Mouse (Mus musculus): ENCODE measurements at regions not wholly inside any gene's neighbourhood (a gene's known extent, or its start where the extent isn't known, plus 50 kb on each side); places are given as distances from the start of the nearest gene placed in this dataset.

DNA sequence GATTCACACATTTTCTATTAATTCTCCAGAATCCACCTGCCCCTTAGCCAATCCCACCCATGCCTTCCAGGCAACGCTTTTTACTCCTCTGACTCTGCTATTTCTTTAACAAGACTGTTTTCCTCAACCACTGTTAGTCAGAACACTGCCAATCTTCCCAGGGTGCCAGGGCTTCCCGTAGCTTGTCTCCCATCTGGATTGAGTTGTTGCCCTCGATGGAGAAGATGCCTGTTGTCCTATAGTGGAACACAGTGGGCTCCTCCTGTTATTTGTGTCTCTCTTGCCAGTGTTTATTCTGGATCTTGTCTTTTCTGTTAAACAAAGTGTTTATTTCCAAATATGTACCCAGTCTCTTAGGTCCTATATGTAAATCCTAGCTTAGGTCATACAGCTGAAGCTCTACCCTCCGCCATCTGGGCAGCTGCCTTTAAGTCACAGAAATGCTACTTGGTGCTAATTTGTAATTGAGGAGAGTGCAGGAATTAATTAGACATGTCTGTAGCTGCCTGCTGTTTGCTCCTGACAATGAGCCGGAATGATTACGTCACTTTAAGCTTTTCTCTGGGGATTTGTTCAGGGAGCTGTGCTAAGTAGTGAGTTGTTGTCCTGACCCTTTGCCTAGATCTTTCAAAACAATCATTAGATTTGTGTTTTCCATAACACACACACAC is 115.3 kb upstream of the Xpo1 start:
- H3K9me3 ChIP-seq, result no peaks in the 10 kb centered on the region
- 22% methylated on average over 6 of the region's 6 CpGs for WGBS
- ATAC-seq (ENCODE audit: low FRiP score), result peak; percentile 89
- peaks cover 17% of the 10 kb centered on the region for H3K4me1 ChIP-seq
- peak overlapping the region; percentile 8; the same call in 1 of the 2 replicates for H3K4me2 ChIP-seq
- no peak overlapping the region for H3K4me3 ChIP-seq (replicated peaks)
- H3K27me3 ChIP-seq, result peaks cover 17% of the 10 kb centered on the region
- no peak overlapping the region for H3K9ac ChIP-seq
- H3K36me3 ChIP-seq (replicated peaks), result no peaks in the 10 kb centered on the region
- peak overlapping the region; percentile 59 for H3K27ac ChIP-seq

DNA sequence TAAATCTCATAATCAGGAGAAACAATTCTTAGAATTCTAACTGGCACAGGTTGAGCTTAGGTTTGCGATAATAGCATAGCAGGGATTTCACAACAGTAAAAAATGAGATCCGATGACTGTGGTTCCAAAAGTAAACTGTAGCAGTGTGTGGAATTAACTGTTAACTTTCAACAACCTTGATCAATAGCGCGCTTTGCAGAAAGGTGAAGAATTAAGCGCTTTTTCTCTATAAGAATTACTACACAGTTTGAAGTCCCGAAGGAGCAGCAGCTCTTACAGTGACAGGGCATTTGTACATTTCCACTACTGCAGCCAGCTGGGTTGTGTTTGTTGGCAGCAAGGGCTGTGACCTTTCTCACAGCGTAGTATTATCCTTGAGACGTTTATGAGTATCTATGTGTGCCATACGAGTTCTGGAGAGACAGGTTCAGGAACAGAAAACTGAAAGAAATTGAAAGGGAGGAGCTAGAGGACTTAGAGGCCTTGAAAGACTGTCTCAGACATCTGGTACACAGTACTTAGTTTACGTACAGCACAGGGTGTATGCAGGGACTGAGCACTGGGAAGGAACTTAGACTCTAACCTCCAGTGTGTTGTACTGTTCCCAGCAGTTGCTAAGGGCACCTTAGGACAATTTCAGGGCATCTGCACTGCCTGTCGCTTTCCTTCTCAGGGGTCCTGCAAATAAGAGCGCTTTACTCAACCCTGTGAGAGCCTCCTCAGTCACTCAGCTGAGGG is 114.6 kb upstream of the Xpo1 start:
- H3K27ac ChIP-seq, result peak overlapping the region; percentile 54
- peak overlapping the region; percentile 8; the same call in 1 of the 2 replicates for H3K4me2 ChIP-seq
- H3K9ac ChIP-seq, result no peak overlapping the region
- no peak overlapping the region for H3K4me3 ChIP-seq (replicated peaks)
- H3K27me3 ChIP-seq, result peaks cover 17% of the 10 kb centered on the region
- peaks cover 17% of the 10 kb centered on the region for H3K4me1 ChIP-seq
- no peaks in the 10 kb centered on the region for H3K9me3 ChIP-seq
- ATAC-seq (ENCODE audit: low FRiP score), result peak; percentile 49; the same call in 1 of the 2 replicates
- 37% methylated on average over 12 of the region's 12 CpGs for WGBS
- no peaks in the 10 kb centered on the region for H3K36me3 ChIP-seq (replicated peaks)

DNA sequence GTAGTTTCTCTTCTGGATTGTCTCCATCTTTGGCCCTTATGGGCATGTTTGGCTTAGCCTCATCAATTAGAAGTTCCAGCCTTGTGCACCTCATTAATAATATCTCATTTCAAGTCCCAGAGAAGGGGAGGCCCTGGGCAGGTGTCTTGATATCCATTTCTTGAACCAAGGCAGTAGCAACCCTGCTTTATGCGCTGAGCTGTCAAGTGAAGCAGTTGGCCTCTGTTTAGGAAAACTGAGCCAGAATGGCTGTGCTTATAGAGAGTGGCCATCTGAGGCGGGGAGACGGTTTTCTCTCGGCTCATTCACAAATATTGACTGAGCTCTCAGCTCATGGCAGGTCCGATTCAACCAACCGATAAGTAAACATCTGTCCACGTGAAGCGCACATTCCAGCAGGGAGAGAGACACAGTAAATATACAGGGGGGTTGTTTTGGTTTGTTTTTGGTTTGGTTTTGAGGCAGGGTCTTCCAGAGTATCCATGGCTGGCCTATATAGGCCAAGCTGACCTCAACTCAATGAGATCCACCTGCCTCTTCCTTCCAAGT is 107.7 kb upstream of the Xpo1 start:
- H3K9me3 ChIP-seq, result no peaks in the 10 kb centered on the region
- no peaks in the 10 kb centered on the region; the same call in 1 of the 2 replicates for H3K4me1 ChIP-seq
- H3K4me3 ChIP-seq (replicated peaks), result no peak overlapping the region
- ATAC-seq (ENCODE audit: low FRiP score), result no peak
- no peak overlapping the region for H3K9ac ChIP-seq
- no peaks in the 10 kb centered on the region for H3K36me3 ChIP-seq (replicated peaks)
- no peak overlapping the region for H3K4me2 ChIP-seq
- H3K27ac ChIP-seq, result no peak overlapping the region
- WGBS, result 78% methylated on average over 8 of the region's 8 CpGs
- H3K27me3 ChIP-seq, result peaks cover 7% of the 10 kb centered on the region; the same call in 1 of the 2 replicates

DNA sequence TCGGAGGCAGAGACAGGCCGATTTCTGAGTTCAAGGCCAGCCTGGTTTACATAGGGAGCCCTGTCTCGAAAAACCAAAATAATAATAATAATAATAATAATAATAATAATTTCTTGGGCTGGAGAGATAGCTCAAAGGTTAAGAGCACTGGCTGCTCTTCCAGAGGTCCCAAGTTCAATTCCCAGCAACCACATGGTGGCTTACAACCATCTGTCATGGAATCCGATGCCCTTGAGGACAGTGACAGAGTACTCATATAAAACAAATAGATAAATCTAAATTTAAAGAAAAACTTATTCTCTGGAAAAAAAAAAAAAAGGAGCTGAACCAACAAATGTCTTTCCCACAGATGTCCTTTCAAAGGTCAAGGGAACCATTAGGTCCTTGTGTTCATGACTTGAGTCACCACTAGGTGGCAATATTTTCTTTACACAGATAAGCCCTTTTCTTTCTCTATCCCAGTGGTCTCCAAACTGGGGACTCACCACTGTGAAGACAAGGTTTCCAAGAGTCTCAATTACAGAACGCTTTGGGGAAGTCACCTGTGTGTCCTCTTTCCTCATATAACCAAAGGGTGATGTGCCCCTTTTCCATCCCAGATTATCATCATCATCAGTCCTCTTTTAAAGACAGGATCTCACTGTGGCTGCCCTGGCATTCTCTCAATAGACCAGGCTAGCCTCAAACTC is 106.1 kb upstream of the Xpo1 start:
- peak; percentile 61; the same call in 1 of the 2 replicates for ATAC-seq (ENCODE audit: low FRiP score)
- no peak overlapping the region for H3K27ac ChIP-seq
- H3K9ac ChIP-seq, result no peak overlapping the region
- no peaks in the 10 kb centered on the region for H3K27me3 ChIP-seq
- H3K36me3 ChIP-seq (replicated peaks), result no peaks in the 10 kb centered on the region
- WGBS, result 66% methylated on average over 5 of the region's 5 CpGs
- H3K9me3 ChIP-seq, result no peaks in the 10 kb centered on the region
- no peaks in the 10 kb centered on the region; the same call in 1 of the 2 replicates for H3K4me1 ChIP-seq
- no peak overlapping the region for H3K4me3 ChIP-seq (replicated peaks)
- H3K4me2 ChIP-seq, result no peak overlapping the region

DNA sequence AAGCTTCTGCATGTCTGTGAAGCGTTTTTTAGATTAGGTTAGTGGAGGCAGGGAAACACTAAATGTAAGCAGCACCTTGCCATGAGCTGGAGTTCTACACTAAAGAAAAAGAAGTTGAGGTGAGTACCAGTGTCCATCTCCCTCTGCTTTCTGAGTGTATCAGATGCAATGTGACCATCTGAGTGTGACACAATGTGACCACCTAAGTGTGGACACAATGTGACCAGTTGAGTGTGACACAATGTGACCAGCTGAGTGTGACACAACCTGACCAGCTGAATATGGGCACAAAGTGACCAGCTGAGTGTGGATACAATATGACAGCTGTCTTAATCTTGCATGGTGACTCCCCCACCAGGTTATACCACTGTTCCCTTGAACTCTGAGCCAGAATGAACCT is 101.0 kb upstream of the Xpo1 start:
- Histone ChIP-seq H3K36me3 (replicated peaks) (no peaks in the 10 kb centered on the region), H3K27me3 (no peaks in the 10 kb centered on the region), H3K4me2 (no peak overlapping the region), H3K9me3 (no peaks in the 10 kb centered on the region), H3K27ac (no peak overlapping the region), H3K4me3 (replicated peaks) (no peak overlapping the region), H3K4me1 (no peaks in the 10 kb centered on the region), H3K9ac (no peak overlapping the region)
- ATAC-seq (ENCODE audit: low FRiP score), result no peak
- WGBS, result 64% methylated on average over 1 of the region's 1 CpGs

DNA sequence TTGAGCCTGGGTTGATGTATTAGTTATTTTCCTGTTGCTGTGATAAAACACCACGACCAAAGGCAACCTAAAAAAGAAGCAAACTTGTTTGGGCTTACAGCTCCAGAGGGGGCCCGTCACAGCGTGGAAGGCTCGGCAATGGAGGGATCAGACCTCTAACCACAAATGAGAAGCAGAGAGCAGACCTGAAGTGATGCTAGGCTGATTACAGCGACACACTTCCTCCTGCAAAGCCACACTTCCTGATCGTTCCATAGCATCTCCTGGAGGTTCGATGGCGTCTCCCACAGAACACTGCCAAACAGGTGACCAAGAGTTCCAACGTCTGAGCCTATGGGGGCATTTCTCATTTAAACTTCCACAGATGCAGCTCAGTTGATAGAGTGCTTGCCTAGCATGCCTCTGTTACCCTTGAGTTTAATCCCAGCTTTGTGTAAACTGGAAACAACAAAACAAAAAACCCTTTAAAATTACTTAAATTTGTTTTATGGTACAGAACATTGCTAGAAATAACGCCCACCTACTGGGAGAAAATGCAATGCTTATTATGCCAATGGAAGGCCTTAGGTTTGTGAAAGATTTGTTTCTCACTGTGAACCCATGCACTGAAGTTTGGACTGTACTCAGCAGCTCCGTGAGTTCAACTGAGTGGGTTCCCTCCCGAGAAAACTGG is 87.2 kb upstream of the Xpo1 start:
- Histone ChIP-seq H3K4me2 (no peak overlapping the region), H3K4me3 (replicated peaks) (no peak overlapping the region), H3K4me1 (peaks cover 2% of the 10 kb centered on the region; the same call in 1 of the 2 replicates), H3K27ac (no peak overlapping the region), H3K36me3 (replicated peaks) (no peaks in the 10 kb centered on the region), H3K9ac (no peak overlapping the region), H3K9me3 (no peaks in the 10 kb centered on the region), H3K27me3 (no peaks in the 10 kb centered on the region)
- no peak for ATAC-seq (ENCODE audit: low FRiP score)
- 84% methylated on average over 12 of the region's 12 CpGs for WGBS

DNA sequence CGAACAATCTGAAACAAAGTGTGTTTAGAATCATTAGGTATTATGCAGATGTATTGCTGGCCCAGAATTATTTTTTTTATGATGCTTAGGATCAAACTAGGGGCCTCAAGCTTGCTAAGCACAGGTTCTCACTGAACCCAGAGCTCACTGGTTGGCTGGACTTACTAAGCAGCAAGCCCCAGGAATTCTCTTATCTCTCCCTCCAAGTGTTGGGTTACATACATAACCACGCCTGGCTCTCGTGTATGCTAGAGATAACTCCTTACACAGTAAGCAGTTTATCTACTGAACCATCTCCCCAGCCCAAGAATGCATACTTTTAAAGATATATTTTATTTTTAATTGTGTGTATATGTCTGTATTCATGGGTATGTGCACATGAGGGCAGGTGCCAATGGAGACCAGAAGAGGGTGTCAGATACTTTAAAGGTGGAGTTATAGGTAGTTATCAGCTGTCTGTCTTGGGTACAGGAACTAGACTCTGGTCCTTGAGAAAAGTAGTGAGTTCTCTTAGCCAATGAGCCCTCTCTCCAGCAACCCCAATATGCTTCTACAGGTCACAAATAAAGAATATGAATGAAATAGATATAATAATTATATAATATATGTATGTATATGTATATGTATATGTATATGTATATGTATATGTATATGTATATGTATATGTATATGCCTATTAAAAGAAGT is 86.0 kb upstream of the Xpo1 start:
- H3K4me1 ChIP-seq, result no peaks in the 10 kb centered on the region
- no peak overlapping the region for H3K27ac ChIP-seq
- no peak overlapping the region for H3K9ac ChIP-seq
- H3K4me3 ChIP-seq (replicated peaks), result no peak overlapping the region
- H3K4me2 ChIP-seq, result no peak overlapping the region
- no peaks in the 10 kb centered on the region for H3K36me3 ChIP-seq (replicated peaks)
- H3K9me3 ChIP-seq, result no peaks in the 10 kb centered on the region
- 85% methylated on average over 3 of the region's 3 CpGs for WGBS
- no peak for ATAC-seq (ENCODE audit: low FRiP score)
- no peaks in the 10 kb centered on the region for H3K27me3 ChIP-seq

DNA sequence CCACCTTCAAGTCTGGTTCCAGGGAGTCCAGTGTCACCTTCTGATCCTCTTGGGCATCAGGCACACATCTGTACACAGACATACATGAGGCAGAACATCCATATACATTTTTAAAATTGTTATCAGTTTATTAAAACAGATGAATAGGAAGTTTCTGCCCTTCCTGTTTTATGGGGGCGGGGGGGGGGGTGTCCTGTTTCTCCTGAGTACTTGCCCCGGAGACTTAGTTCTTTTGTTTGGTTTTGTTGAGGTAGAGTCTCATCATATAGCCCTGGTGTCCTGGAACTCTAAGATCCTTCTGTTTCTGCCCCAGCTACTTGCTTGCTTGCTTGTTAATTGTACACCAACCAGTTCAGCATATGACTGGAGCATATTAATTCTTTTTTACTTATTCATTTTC is 85.0 kb upstream of the Xpo1 start:
- H3K27me3 ChIP-seq, result no peaks in the 10 kb centered on the region
- no peak overlapping the region for H3K9ac ChIP-seq
- H3K4me2 ChIP-seq, result no peak overlapping the region
- no peaks in the 10 kb centered on the region for H3K9me3 ChIP-seq
- H3K27ac ChIP-seq, result no peak overlapping the region
- H3K36me3 ChIP-seq (replicated peaks), result no peaks in the 10 kb centered on the region
- H3K4me1 ChIP-seq, result no peaks in the 10 kb centered on the region
- 56% methylated on average over 2 of the region's 2 CpGs for WGBS
- H3K4me3 ChIP-seq (replicated peaks), result no peak overlapping the region
- ATAC-seq (ENCODE audit: low FRiP score), result no peak

DNA sequence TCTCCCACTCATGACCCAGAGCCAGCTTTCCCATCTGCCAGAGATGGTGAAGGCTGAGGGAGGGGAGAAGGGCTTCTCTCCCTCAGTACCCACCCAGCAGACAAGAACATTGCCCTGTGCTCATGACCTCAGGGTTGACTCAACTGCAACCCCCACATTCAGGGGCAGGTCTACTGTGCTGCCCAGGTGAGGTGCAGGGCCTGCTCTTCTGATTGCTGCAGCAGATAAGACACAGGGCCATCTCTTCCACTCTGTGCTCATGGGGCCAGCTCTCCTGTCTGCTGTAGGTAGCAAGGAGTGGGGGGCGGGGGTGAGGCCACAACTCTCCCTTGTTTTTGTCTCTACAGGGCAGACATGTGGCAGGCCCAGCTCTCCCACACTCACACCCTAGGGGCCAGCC is 84.1 kb upstream of the Xpo1 start:
- no peak overlapping the region for H3K9ac ChIP-seq
- H3K4me3 ChIP-seq (replicated peaks), result no peak overlapping the region
- H3K27me3 ChIP-seq, result no peaks in the 10 kb centered on the region
- ATAC-seq (ENCODE audit: low FRiP score), result no peak
- 83% methylated on average over 1 of the region's 1 CpGs for WGBS
- H3K4me1 ChIP-seq, result no peaks in the 10 kb centered on the region
- no peaks in the 10 kb centered on the region for H3K36me3 ChIP-seq (replicated peaks)
- H3K4me2 ChIP-seq, result no peak overlapping the region
- no peak overlapping the region for H3K27ac ChIP-seq
- H3K9me3 ChIP-seq, result no peaks in the 10 kb centered on the region

DNA sequence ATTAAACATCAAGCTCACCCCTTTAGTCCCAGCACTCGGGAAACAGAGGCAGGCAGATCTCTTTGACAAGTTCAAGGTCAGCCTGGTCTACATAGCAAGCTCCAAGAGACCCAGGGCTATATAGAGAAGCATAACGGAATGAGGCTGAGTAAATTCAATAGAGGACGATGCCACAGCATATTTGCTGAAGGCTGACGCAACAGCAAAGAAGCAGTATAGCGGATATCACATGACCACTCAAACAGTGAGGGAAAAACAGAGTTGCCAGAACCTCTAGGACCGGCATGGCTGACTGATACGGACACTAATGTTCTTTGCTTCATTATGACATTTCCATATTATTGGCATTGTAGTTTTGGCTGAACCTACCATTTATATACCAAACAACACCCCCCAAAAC is 74.2 kb upstream of the Xpo1 start:
- Histone ChIP-seq H3K27ac (no peak overlapping the region), H3K36me3 (replicated peaks) (no peaks in the 10 kb centered on the region), H3K9ac (no peak overlapping the region), H3K9me3 (0 out of 2 replicates have a peak, but pooled peaks cover 5% of the 10 kb centered on the region), H3K4me1 (no peaks in the 10 kb centered on the region), H3K4me2 (no peak overlapping the region), H3K27me3 (no peaks in the 10 kb centered on the region), H3K4me3 (replicated peaks) (no peak overlapping the region)
- WGBS, result 89% methylated on average over 7 of the region's 7 CpGs
- ATAC-seq (ENCODE audit: low FRiP score), result no peak

DNA sequence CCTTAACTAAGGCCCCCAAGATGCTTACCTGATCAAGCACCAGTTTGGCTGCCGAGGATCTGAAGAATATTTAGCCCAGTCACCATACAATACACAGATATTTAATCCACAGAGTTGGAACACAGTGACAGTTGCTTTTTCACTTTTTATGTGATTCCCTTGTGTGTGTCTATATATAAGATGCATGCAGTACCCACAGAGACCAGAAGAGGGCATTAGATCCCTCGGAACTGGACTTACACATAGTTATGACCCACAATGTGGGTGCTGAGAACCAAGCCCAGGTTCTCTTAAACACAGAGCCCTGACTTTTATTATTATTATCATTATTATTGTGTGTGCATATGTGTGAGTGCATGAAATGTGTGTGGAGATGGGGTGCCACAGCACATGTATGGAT is 70.6 kb upstream of the Xpo1 start:
- Histone ChIP-seq H3K4me2 (no peak overlapping the region), H3K27ac (no peak overlapping the region), H3K4me3 (replicated peaks) (no peak overlapping the region), H3K4me1 (no peaks in the 10 kb centered on the region), H3K36me3 (replicated peaks) (no peaks in the 10 kb centered on the region), H3K27me3 (no peaks in the 10 kb centered on the region), H3K9me3 (0 out of 2 replicates have a peak, but pooled peaks cover 5% of the 10 kb centered on the region), H3K9ac (no peak overlapping the region)
- no peak for ATAC-seq (ENCODE audit: low FRiP score)
- 87% methylated on average over 2 of the region's 2 CpGs for WGBS

Measured in forebrain, embryonic 12.5 days (tissue).